9 mouse cellular contexts compared by ENCODE assay signal in the genomic region with DNA sequence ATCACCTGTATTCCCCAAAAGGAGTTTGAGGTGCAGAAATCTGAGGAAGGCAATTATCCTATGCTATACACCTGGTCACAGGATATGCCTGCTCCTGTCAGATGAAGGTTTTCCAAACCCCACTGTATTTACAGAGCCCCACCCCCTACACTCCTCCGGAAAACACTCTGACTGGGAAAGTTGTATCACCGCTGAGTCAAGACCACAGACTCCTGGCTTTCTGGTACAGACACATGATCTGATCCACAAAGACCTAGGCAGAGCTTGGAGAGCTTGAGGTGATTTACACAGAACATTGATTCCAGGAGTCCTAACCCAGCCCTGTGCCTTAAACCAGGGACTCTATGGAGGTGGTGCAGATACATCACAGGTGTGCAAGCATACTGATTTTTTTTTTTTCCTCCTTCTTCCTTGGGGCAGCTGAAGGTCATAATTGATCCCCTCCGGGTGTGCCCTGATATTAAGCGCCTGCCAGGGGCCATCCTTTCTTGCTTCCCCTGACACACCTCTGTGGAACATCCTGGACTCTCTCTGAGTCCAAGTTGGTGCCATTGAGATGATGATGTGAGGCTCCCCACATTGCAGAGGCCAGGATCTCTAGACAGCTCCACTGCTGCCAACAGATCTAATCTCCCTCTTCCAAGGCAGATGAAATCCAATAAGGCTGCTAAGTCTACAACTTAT. TPM values are rescaled to one million over a fixed set of nuclear protein-coding genes. Genes with fewer than 3 reads are reported as not detected.
A peak's percentile ranks its signal among the peaks of the same experiment; 100 is the strongest.
DNase-seq lines count a peak whose midpoint lies in the region; ATAC-seq lines count a peak whose summit lies in the region.
"Had no signal": no experiment of that assay in that cellular context is flagged by ENCODE, and none has a peak within 500 bp of the region (broad histone marks: within the 10 kb centered on the region; RNA-seq: fewer than 3 reads in every experiment).

No protein-coding gene starts in this region.

- 0 out of 2 replicates have a peak overlapping the region, but pooled peaks have one; percentile 25 for H3K27ac ChIP-seq in heart, embryonic 13.5 days (replicated peaks)
- no peak overlapping the region for H3K27ac ChIP-seq in hindbrain, embryonic 11.5 days (ENCODE audit: low read depth, low read length)
- no peak overlapping the region for H3K27ac ChIP-seq in midbrain, embryonic 10.5 days (replicated peaks)

- WGBS in heart, embryonic 13.5 days: 49% methylated on average over 4 of the region's 4 CpGs
- 73% methylated on average over 4 of the region's 4 CpGs for WGBS in hindbrain, embryonic 11.5 days
- 76% methylated on average over 4 of the region's 4 CpGs for WGBS in midbrain, embryonic 10.5 days

- no peak for ATAC-seq in heart, embryonic 13.5 days (ENCODE audit: extremely low read depth, insufficient number of reproducible peaks, low FRiP score, low TSS enrichment)
- no peak for ATAC-seq in hindbrain, embryonic 11.5 days (ENCODE audit: low FRiP score)
- no peak for ATAC-seq in erythroblast, adult 5-6 weeks (replicated peaks; ENCODE audit: low FRiP score, poor library complexity, severe bottlenecking)

- DNase-seq in heart, adult 18-20 months: no peak
- DNase-seq in MN1 (ENCODE audit: low spot score): peak; percentile 49
- DNase-seq in hindbrain, embryonic 11.5 days (ENCODE audit: low spot score): no peak
- no peak for DNase-seq in midbrain, embryonic 10.5 days (ENCODE audit: low spot score)
- DNase-seq in adrenal gland, postnatal 4 days (ENCODE audit: low spot score in 2 of 2): no peak
- no peak for DNase-seq in cerebellum, adult 8-10 months
- DNase-seq: cerebellum, adult 18-20 months had no signal

- peaks cover 35% of the 10 kb centered on the region for H3K4me1 ChIP-seq in heart, embryonic 13.5 days
- H3K4me1 ChIP-seq in hindbrain, embryonic 11.5 days (replicated peaks; ENCODE audit: control insufficient read depth, insufficient read depth, low read length): no peaks in the 10 kb centered on the region
- H3K4me1 ChIP-seq in midbrain, embryonic 10.5 days: peaks cover 33% of the 10 kb centered on the region

- H3K4me2 ChIP-seq in heart, embryonic 13.5 days: peak overlapping the region; percentile 72
- H3K4me2 ChIP-seq in hindbrain, embryonic 11.5 days (replicated peaks; ENCODE audit: low read depth, low read length): peak overlapping the region; percentile 74

- no peaks in the 10 kb centered on the region for H3K9me3 ChIP-seq in heart, embryonic 13.5 days
- H3K9me3 ChIP-seq in hindbrain, embryonic 11.5 days (ENCODE audit: control insufficient read depth, low read length): no peaks in the 10 kb centered on the region
- H3K9me3 ChIP-seq in midbrain, embryonic 10.5 days (replicated peaks): no peaks in the 10 kb centered on the region

- H3K4me3 ChIP-seq in heart, embryonic 13.5 days: peak overlapping the region; percentile 76
- peak overlapping the region; percentile 67 for H3K4me3 ChIP-seq in hindbrain, embryonic 11.5 days (ENCODE audit: low read depth, low read length)
- H3K4me3 ChIP-seq in midbrain, embryonic 10.5 days: peak overlapping the region; percentile 85

- peak overlapping the region; percentile 98 for H3K9ac ChIP-seq in heart, embryonic 13.5 days
- H3K9ac ChIP-seq in hindbrain, embryonic 11.5 days (ENCODE audit: low read depth, low read length): peak overlapping the region; percentile 5; the same call in 1 of the 2 replicates

- H3K36me3 ChIP-seq in heart, embryonic 13.5 days: no peaks in the 10 kb centered on the region
- H3K36me3 ChIP-seq in hindbrain, embryonic 11.5 days (ENCODE audit: control insufficient read depth, insufficient read depth, low read length): no peaks in the 10 kb centered on the region
- no peaks in the 10 kb centered on the region for H3K36me3 ChIP-seq in midbrain, embryonic 10.5 days

- H3K27me3 ChIP-seq in heart, embryonic 13.5 days (replicated peaks): peaks cover 3% of the 10 kb centered on the region; the same call in 1 of the 2 replicates
- H3K27me3 ChIP-seq in hindbrain, embryonic 11.5 days (ENCODE audit: control insufficient read depth, insufficient read depth, low read length): no peaks in the 10 kb centered on the region
- H3K27me3 ChIP-seq in midbrain, embryonic 10.5 days (ENCODE audit: low read depth, poor library complexity, severe bottlenecking): peaks cover 26% of the 10 kb centered on the region

RNA-seq across cellular contexts. Expression of a gene that starts 1.6 kb away (rescaled TPM):
- polyA plus RNA-seq in heart, embryonic 13.5 days (2015; fragmentation: Nextera tagmentation; extraction: Ambion mirVana): 12.9 and 13.0 TPM in 2 replicates
- 10 to 100 TPM; 13.4 to 14.8 TPM for total RNA-seq in heart, adult 18-20 months (2021)
- 10.5 and 11.4 TPM in 2 replicates for polyA plus RNA-seq in hindbrain, embryonic 11.5 days (2014; fragmentation: Nextera tagmentation; extraction: Ambion mirVana)
- polyA plus RNA-seq in midbrain, embryonic 10.5 days (2016; fragmentation: Nextera tagmentation; extraction: Ambion mirVana): 10.9 and 12.6 TPM in 2 replicates
- 1.2 and 3.6 TPM in 2 replicates for total RNA-seq in erythroblast, adult 5-6 weeks (2015; ENCODE audit: low replicate concordance)
- total RNA-seq in erythroblast, adult 5-6 weeks (2017; ENCODE audit: low replicate concordance): 3.7 and 4.5 TPM in 2 replicates
- total RNA-seq in adrenal gland, postnatal 4 days (2021): 10 to 100 TPM; 41.0 to 45.6 TPM

RNA-seq across cellular contexts. Expression of a gene that starts 24.0 kb away (rescaled TPM):
- polyA plus RNA-seq in heart, embryonic 13.5 days (2015; fragmentation: Nextera tagmentation; extraction: Ambion mirVana): 248 and 251 TPM in 2 replicates
- total RNA-seq in heart, adult 18-20 months (2021): 100 to 1,000 TPM; 225 to 256 TPM
- polyA plus RNA-seq in hindbrain, embryonic 11.5 days (2014; fragmentation: Nextera tagmentation; extraction: Ambion mirVana): 212 and 224 TPM in 2 replicates
- 288 and 305 TPM in 2 replicates for polyA plus RNA-seq in midbrain, embryonic 10.5 days (2016; fragmentation: Nextera tagmentation; extraction: Ambion mirVana)
- total RNA-seq in erythroblast, adult 5-6 weeks (2015; ENCODE audit: low replicate concordance): 275 and 339 TPM in 2 replicates
- 204 and 239 TPM in 2 replicates for total RNA-seq in erythroblast, adult 5-6 weeks (2017; ENCODE audit: low replicate concordance)
- total RNA-seq in adrenal gland, postnatal 4 days (2021): 100 to 1,000 TPM; 520 to 533 TPM
